26 mouse cellular contexts compared by ENCODE assay signal in the genomic region with DNA sequence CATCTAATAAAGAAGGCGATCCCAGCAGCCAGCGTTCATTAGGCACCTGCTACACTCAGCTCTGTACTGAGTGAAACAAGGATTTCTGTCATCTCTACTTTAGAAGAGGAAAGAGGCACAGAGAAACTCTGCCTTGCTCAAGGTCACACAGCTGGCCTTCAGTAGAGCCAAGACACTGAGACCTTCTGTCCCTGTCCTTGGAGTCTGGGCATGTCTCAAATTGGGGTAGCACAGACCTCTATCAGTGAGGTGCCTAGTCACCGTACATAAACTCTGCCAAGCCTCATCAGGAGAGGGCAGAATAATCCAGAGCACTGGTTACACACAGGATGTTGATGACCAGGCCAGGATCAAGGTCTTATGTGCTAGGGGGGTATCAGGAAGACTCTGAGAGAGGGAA.
DNase-seq lines count a peak whose midpoint lies in the region; ATAC-seq lines count a peak whose summit lies in the region.
"Had no signal": no experiment of that assay in that cellular context is flagged by ENCODE, and none has a peak within 500 bp of the region (broad histone marks: within the 10 kb centered on the region; RNA-seq: fewer than 3 reads in every experiment).

No protein-coding gene starts in this region.

- WGBS in midbrain, embryonic 14.5 days = 71% methylated on average over 3 of the region's 3 CpGs
- WGBS in midbrain, embryonic 16.5 days = 65% methylated on average over 3 of the region's 3 CpGs

- H3K4me3 ChIP-seq in midbrain, embryonic 14.5 days (replicated peaks; ENCODE audit: low read depth, low read length) = no peak overlapping the region
- no peak overlapping the region for H3K4me3 ChIP-seq in midbrain, embryonic 16.5 days (ENCODE audit: low read depth, low read length)
- H3K4me3 ChIP-seq: forebrain, embryonic 15.5 days; heart, embryonic 13.5 days; hindbrain, embryonic 10.5 days; intestine, embryonic 15.5 days; liver, embryonic 12.5 days; midbrain, embryonic 12.5 days had no signal

- no peaks in the 10 kb centered on the region for H3K4me1 ChIP-seq in midbrain, embryonic 14.5 days (ENCODE audit: control insufficient read depth, insufficient read depth, low read length)
- H3K4me1 ChIP-seq in midbrain, embryonic 16.5 days (ENCODE audit: control insufficient read depth, insufficient read depth, low read length) = no peaks in the 10 kb centered on the region
- H3K4me1 ChIP-seq: forebrain, embryonic 15.5 days; heart, embryonic 13.5 days; hindbrain, embryonic 10.5 days; intestine, embryonic 15.5 days; liver, embryonic 12.5 days; midbrain, embryonic 12.5 days had no signal

- H3K4me2 ChIP-seq in midbrain, embryonic 14.5 days (ENCODE audit: low read length) = no peak overlapping the region
- H3K4me2 ChIP-seq in midbrain, embryonic 16.5 days (ENCODE audit: low read length) = no peak overlapping the region
- H3K4me2 ChIP-seq: forebrain, embryonic 15.5 days; heart, embryonic 13.5 days; intestine, embryonic 15.5 days; liver, embryonic 12.5 days; midbrain, embryonic 12.5 days had no signal

- no peaks in the 10 kb centered on the region for H3K27me3 ChIP-seq in midbrain, embryonic 14.5 days (ENCODE audit: control insufficient read depth, insufficient read depth, low read length)
- no peaks in the 10 kb centered on the region for H3K27me3 ChIP-seq in midbrain, embryonic 16.5 days (ENCODE audit: control insufficient read depth, insufficient read depth, low read depth, low read length)
- H3K27me3 ChIP-seq: forebrain, embryonic 15.5 days; heart, embryonic 13.5 days; intestine, embryonic 15.5 days; liver, embryonic 12.5 days; midbrain, embryonic 12.5 days had no signal

- peak; percentile 29 for DNase-seq in adrenal gland, adult 2 months
- no peak for DNase-seq in adrenal gland, adult 18-20 months (ENCODE audit: low spot score in 2 of 2)
- peak; percentile 15 for DNase-seq in midbrain, embryonic 14.5 days
- DNase-seq in adrenal gland, adult 8-10 months = peak; percentile 24
- DNase-seq in adrenal gland, postnatal 36 days = peak; percentile 14 to 27
- DNase-seq in layer of hippocampus, adult 11-12 months (ENCODE audit: low spot score) = no peak
- DNase-seq: cerebellum, adult 2 months; cerebellum, postnatal 25 days; heart, postnatal 10 days; kidney, adult 2 months; kidney, postnatal 36 days; left cerebral cortex, postnatal 4 days; liver, postnatal 0 days; lung, postnatal 36 days; right cerebral cortex, adult 18-20 months; spleen, adult 18-20 months; thymus, postnatal 14 days had no signal

- ATAC-seq in midbrain, embryonic 14.5 days (ENCODE audit: low FRiP score, low TSS enrichment) = no peak
- ATAC-seq in midbrain, embryonic 16.5 days = no peak
- ATAC-seq: forebrain, embryonic 15.5 days; hindbrain, embryonic 16.5 days; intestine, embryonic 15.5 days; liver, embryonic 12.5 days; liver, postnatal 0 days had no signal

- H3K27ac ChIP-seq in midbrain, embryonic 14.5 days (replicated peaks; ENCODE audit: low read depth, low read length) = no peak overlapping the region
- no peak overlapping the region for H3K27ac ChIP-seq in midbrain, embryonic 16.5 days (ENCODE audit: low read length)
- H3K27ac ChIP-seq: forebrain, embryonic 15.5 days; heart, embryonic 13.5 days; hindbrain, embryonic 10.5 days; intestine, embryonic 15.5 days; liver, embryonic 12.5 days; midbrain, embryonic 12.5 days had no signal

- no peaks in the 10 kb centered on the region for H3K9me3 ChIP-seq in midbrain, embryonic 14.5 days (ENCODE audit: control insufficient read depth, low read length)
- no peaks in the 10 kb centered on the region for H3K9me3 ChIP-seq in midbrain, embryonic 16.5 days (replicated peaks; ENCODE audit: control insufficient read depth, low read length, poor library complexity, severe bottlenecking)
- H3K9me3 ChIP-seq: forebrain, embryonic 15.5 days; G1E; heart, embryonic 13.5 days; hindbrain, embryonic 10.5 days; intestine, embryonic 15.5 days; liver, embryonic 12.5 days; midbrain, embryonic 12.5 days had no signal

- no peak overlapping the region for H3K9ac ChIP-seq in midbrain, embryonic 14.5 days (replicated peaks; ENCODE audit: low read length)
- no peak overlapping the region for H3K9ac ChIP-seq in midbrain, embryonic 16.5 days (ENCODE audit: low read depth, low read length)
- H3K9ac ChIP-seq: forebrain, embryonic 15.5 days; heart, embryonic 13.5 days; intestine, embryonic 15.5 days; liver, embryonic 12.5 days; liver, postnatal 0 days; midbrain, embryonic 12.5 days had no signal

- H3K36me3 ChIP-seq in midbrain, embryonic 14.5 days (ENCODE audit: control insufficient read depth, insufficient read depth, low read length) = no peaks in the 10 kb centered on the region
- no peaks in the 10 kb centered on the region for H3K36me3 ChIP-seq in midbrain, embryonic 16.5 days (ENCODE audit: control insufficient read depth, insufficient read depth, low read length)
- H3K36me3 ChIP-seq: forebrain, embryonic 15.5 days; G1E; heart, embryonic 13.5 days; hindbrain, embryonic 10.5 days; intestine, embryonic 15.5 days; liver, embryonic 12.5 days; midbrain, embryonic 12.5 days had no signal

Comparison
In these comparisons a context has a peak if more than half of its experiments do, and no peak if none do; other contexts are left out.
1. DNase-seq: peak in adrenal gland, adult 2 months (single experiment), midbrain, embryonic 14.5 days (single experiment), adrenal gland, adult 8-10 months (single experiment) and adrenal gland, postnatal 36 days (2 of 2); none in adrenal gland, adult 18-20 months (0 of 2) and layer of hippocampus, adult 11-12 months (single experiment).